Mouse (Mus musculus) lung, postnatal 0 days (tissue): ENCODE measurements around the gene Pomgnt2. TPM values are rescaled to one million over a fixed set of nuclear protein-coding genes. Genes with fewer than 3 reads are reported as not detected.
"Not testable (repeated sequence)": the region's sequence is repeated elsewhere in the genome, so short reads cannot be mapped to it uniquely, and the experiment has no call there.

Experiments used
- ATAC-seq: fragments of 200-750 bp; cut with Nextera tagmentation; 2 replicates; pipeline ENCODE4 v1.8.0; 2017; ENCODE audit warnings: moderate library complexity
- DNase-seq: peaks from one replicate; pipeline ENCODE4 v3.0.0-alpha.2; 2016; ENCODE audit warnings: low spot score
- H3K27ac ChIP-seq: fragments of 300-500 bp; sonication (generic); 2 replicates; pipeline ENCODE4 v1.5.1; 2014; ENCODE audit warnings: antibody characterized with exemption, mild to moderate bottlenecking, low read length, mixed read lengths
- H3K27me3 ChIP-seq: fragments of 300-500 bp; sonication (generic); replicated peaks from 2 replicates; pipeline ENCODE4 v1.6.1; 2014; ENCODE audit warnings: low read length, mixed read lengths; ENCODE audit not compliant: insufficient read depth
- H3K36me3 ChIP-seq: fragments of 300-500 bp; sonication (generic); 2 replicates; pipeline ENCODE4 v1.6.1; 2014; ENCODE audit warnings: low read length, mixed read lengths; ENCODE audit not compliant: insufficient read depth
- H3K4me1 ChIP-seq: fragments of 300-500 bp; sonication (generic); 2 replicates; pipeline ENCODE4 v1.6.1; 2014; ENCODE audit warnings: antibody characterized with exemption, low read depth, low read length, mixed read lengths; ENCODE audit not compliant: insufficient read depth
- H3K4me2 ChIP-seq: fragments of 300-500 bp; sonication (generic); replicated peaks from 2 replicates; pipeline ENCODE4 v1.6.1; 2014; ENCODE audit warnings: low read depth, mild to moderate bottlenecking, low read length, moderate library complexity, mixed read lengths
- H3K4me3 ChIP-seq: fragments of 300-500 bp; sonication (generic); 2 replicates; pipeline ENCODE4 v1.5.1; 2014; ENCODE audit warnings: low read depth, low read length
- H3K9ac ChIP-seq: fragments of 300-500 bp; sonication (generic); replicated peaks from 2 replicates; pipeline ENCODE4 v1.6.1; 2014; ENCODE audit warnings: low read depth, mild to moderate bottlenecking
- H3K9me3 ChIP-seq: fragments of 300-500 bp; sonication (generic); 2 replicates; pipeline ENCODE4 v1.6.1; 2016; ENCODE audit warnings: low read length, mixed read lengths
- CTCF ChIP-seq: IDR thresholded peaks from 2 replicates; pipeline ENCODE4 v1.5.1; 2016; ENCODE audit warnings: antibody characterized with exemption, mild to moderate bottlenecking
- EP300 ChIP-seq: IDR thresholded peaks from 2 replicates; pipeline ENCODE4 v1.6.1; 2016; ENCODE audit warnings: antibody characterized with exemption, mild to moderate bottlenecking, control low read depth
- WGBS: fragments of 180-500 bp; shearing (Covaris S2); extraction: QIAGEN DNeasy Blood & Tissue Kit; methylation state at CpG from one replicate; pipeline ENCODE4 v1.1.7; 2014; 5-methylcytosine and 5-hydroxymethylcytosine counted together
- polyA plus RNA-seq: library from polyadenylated mRNA; unstranded; fragments of >200 nt; fragmentation: Nextera tagmentation; extraction: Ambion mirVana; gene quantifications from 2 replicates; pipeline ENCODE4 v1.2.1, GENCODE M21; 2015

Gene Pomgnt2
- polyA plus RNA-seq, 1 experiment from 2014 or later, result 4.3 TPM

DNA sequence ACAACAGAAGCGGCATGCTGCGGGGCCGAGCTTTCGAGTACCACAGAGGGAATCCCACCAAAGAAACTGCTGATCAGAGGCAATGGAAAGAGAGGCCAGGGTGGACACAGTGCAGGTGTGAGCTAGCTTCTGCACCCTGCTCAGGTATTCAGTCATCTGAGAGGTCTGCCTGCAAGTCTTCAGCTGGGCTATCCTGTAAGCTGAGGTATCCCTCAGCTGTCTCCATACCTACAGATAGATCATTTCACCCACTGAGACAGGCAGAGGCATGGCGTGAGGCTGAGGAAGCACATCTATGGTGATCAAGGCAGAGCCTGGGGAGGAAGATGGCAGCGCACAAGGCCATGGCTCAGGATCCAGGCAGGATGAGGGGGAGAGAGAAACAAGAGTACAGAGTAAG lies 27.5 kb upstream of the Pomgnt2 start:
- 94% methylated on average over 6 of the region's 6 CpGs for WGBS
- H3K4me1 ChIP-seq, result peaks cover 13% of the 10 kb centered on the region; the same call in 1 of the 2 replicates
- ATAC-seq (no peak), DNase-seq (no peak)
- no peaks in the 10 kb centered on the region for H3K9me3 ChIP-seq
- no peak overlapping the region for H3K4me3 ChIP-seq
- H3K4me2 ChIP-seq, result no peak overlapping the region
- no peak overlapping the region for H3K9ac ChIP-seq
- TF ChIP-seq EP300 (no peak), CTCF (no peak)
- H3K36me3 ChIP-seq, result no peaks in the 10 kb centered on the region
- H3K27me3 ChIP-seq, result no peaks in the 10 kb centered on the region
- no peak overlapping the region; the same call in 1 of the 2 replicates for H3K27ac ChIP-seq

DNA sequence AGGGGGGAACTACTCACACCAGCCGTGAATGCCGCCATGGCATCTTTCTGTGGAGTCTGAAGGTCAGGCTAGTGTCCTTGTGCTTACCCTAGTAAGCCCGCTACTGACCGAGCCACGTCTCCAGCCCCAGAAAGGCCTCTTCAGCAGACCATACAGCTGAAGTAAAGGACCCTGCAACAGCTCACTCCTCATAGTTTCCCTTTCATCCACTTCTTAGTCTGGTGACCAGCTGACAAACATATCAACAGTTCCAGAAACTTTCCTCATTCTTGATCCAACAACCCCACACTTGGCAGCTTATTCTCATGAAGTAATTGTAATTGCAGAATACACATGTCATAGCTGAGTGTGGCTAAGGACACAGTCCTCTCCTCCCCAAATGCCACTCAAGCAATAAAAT lies 27.0 kb upstream of the Pomgnt2 start:
- ATAC-seq, result no peak; the same call in 1 of the 2 replicates
- H3K4me1 ChIP-seq, result peaks cover 17% of the 10 kb centered on the region; the same call in 1 of the 2 replicates
- no peaks in the 10 kb centered on the region for H3K27me3 ChIP-seq
- H3K9me3 ChIP-seq, result no peaks in the 10 kb centered on the region
- no peak overlapping the region for H3K4me3 ChIP-seq
- H3K4me2 ChIP-seq, result no peak overlapping the region
- TF ChIP-seq CTCF (no peak), EP300 (peak; percentile 40; the same call in 1 of the 2 replicates)
- H3K36me3 ChIP-seq, result no peaks in the 10 kb centered on the region
- H3K27ac ChIP-seq, result peak overlapping the region; percentile 85
- WGBS, result 65% methylated on average over 5 of the region's 5 CpGs
- DNase-seq, result peak; percentile 72
- no peak overlapping the region for H3K9ac ChIP-seq

DNA sequence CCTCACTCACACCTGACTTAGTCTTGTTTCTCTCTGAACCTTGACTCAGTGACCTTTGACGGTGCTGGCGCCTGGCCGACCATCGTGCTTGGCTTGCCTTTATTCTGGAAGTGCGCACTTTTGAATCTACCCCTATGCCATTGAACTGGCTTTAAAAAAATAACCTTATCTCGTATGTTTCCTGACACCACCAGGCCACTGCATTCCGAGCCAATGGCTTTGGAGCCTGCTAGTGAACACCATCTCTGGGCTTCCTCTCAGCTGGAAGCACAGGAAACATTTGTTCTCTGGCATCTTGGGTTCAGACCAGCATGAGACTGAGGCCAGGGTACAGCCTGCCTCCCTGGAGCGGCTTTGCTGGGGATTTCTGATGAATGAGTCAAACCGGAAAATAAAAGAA lies 25.9 kb upstream of the Pomgnt2 start:
- ATAC-seq, result peak; percentile 78
- H3K27me3 ChIP-seq, result no peaks in the 10 kb centered on the region
- 24% methylated on average over 9 of the region's 9 CpGs for WGBS
- no peak overlapping the region for H3K9ac ChIP-seq
- no peak overlapping the region for H3K4me3 ChIP-seq
- no peaks in the 10 kb centered on the region for H3K36me3 ChIP-seq
- peak; percentile 79 for DNase-seq
- H3K9me3 ChIP-seq, result no peaks in the 10 kb centered on the region
- H3K4me2 ChIP-seq, result no peak overlapping the region
- peaks cover 18% of the 10 kb centered on the region; the same call in 1 of the 2 replicates for H3K4me1 ChIP-seq
- H3K27ac ChIP-seq, result peak overlapping the region; percentile 85
- TF ChIP-seq CTCF, result no peak
- TF ChIP-seq EP300, result peak; percentile 97

DNA sequence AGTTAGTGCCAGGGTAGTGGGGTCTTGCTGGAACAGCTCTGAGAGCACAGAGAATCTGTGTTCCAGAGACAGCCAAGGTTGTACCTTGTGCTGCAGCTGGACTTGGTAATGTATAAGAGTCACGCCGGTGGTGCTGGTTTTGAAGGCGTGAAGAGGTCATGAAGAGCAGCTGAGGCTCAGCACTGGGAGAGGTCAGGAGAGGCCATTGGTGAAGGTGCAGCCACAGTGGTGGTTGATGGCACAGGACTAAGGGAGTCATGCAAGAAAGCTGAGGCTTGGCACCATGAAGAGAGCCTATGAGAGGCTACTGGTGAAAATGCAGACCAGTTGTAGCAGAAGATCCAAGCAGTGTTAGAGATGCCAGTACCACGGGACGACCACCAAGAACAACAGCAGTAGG lies 24.7 kb upstream of the Pomgnt2 start:
- ATAC-seq (no peak), DNase-seq (no peak)
- H3K27me3 ChIP-seq, result no peaks in the 10 kb centered on the region
- peaks cover 12% of the 10 kb centered on the region; the same call in 1 of the 2 replicates for H3K4me1 ChIP-seq
- no peak overlapping the region for H3K4me2 ChIP-seq
- H3K9me3 ChIP-seq, result no peaks in the 10 kb centered on the region
- H3K9ac ChIP-seq, result no peak overlapping the region
- no peak overlapping the region for H3K4me3 ChIP-seq
- TF ChIP-seq EP300, result no peak
- TF ChIP-seq CTCF, result no peak
- H3K36me3 ChIP-seq, result no peaks in the 10 kb centered on the region
- WGBS, result 93% methylated on average over 5 of the region's 5 CpGs
- H3K27ac ChIP-seq, result no peak overlapping the region

DNA sequence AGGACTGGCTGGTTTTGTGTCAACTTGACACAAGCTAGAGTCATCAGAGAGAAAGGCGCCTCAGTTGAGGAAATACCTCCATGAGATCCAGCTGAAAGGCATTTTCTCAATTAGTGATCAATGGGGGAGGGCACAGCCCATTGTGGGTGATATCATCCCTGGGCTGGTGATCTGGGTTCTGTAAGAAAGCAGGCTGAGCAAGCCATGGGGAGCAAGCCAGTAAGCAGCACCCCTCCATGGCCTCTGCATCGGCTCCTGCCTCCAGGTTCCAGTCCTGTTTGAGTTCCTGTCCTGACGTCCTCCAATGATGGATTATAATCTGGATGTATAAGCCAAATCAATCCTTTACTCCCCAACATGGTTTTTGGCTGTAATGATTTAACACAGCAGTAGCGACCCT lies 24.3 kb upstream of the Pomgnt2 start:
- not testable (repeated sequence) for H3K27ac ChIP-seq, H3K9me3 ChIP-seq, H3K36me3 ChIP-seq, H3K4me3 ChIP-seq, H3K27me3 ChIP-seq, ATAC-seq, DNase-seq, H3K9ac ChIP-seq, H3K4me2 ChIP-seq
- H3K4me1 ChIP-seq, result peaks cover 12% of the 10 kb centered on the region; the same call in 1 of the 2 replicates
- WGBS, result 87% methylated on average over 4 of the region's 4 CpGs

DNA sequence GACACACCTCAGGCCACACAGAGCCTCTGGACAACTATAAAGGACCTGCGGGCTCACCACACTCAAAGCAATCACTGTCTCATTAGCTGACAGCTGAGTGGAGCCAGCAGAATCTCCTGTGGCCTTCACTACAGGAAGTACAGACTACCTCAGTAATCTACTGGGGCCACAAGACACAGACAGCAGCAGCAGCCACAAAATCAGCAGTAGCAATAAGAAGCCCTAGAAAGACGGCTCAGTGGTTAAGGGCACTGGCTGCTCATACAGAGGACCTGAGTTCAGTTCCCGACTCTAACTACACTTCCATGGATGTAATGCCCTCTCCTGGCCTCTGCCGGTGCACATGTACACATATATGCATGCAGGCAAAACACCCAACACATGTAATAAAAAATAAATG lies 23.4 kb upstream of the Pomgnt2 start:
- H3K27me3 ChIP-seq, result no peaks in the 10 kb centered on the region
- TF ChIP-seq CTCF (no peak), EP300 (no peak)
- H3K4me2 ChIP-seq, result no peak overlapping the region
- H3K4me3 ChIP-seq, result no peak overlapping the region
- peaks cover 12% of the 10 kb centered on the region; the same call in 1 of the 2 replicates for H3K4me1 ChIP-seq
- no peaks in the 10 kb centered on the region for H3K9me3 ChIP-seq
- ATAC-seq (no peak), DNase-seq (no peak)
- H3K36me3 ChIP-seq, result no peaks in the 10 kb centered on the region
- 78% methylated on average over 4 of the region's 4 CpGs for WGBS
- H3K27ac ChIP-seq, result no peak overlapping the region
- no peak overlapping the region for H3K9ac ChIP-seq
